Mouse (Mus musculus) right cerebral cortex, postnatal 10 days (tissue): ENCODE results near the gene Hnf4a.
"Not testable (repeated sequence)": the region's sequence is repeated elsewhere in the genome, so short reads cannot be mapped to it uniquely, and the experiment has no call there.

ENCODE experiments used
- DNase-seq, 2 experiments: peaks; one replicate each; pipeline ENCODE4 v3.0.0; 2021; ENCODE audit warnings: low spot score in 2 of 2

The Hnf4a gene

GRCm38 (mm10) chr2:163617874-163618273, 111.3 kb downstream of the Hnf4a start:
- no peak for DNase-seq

DNA sequence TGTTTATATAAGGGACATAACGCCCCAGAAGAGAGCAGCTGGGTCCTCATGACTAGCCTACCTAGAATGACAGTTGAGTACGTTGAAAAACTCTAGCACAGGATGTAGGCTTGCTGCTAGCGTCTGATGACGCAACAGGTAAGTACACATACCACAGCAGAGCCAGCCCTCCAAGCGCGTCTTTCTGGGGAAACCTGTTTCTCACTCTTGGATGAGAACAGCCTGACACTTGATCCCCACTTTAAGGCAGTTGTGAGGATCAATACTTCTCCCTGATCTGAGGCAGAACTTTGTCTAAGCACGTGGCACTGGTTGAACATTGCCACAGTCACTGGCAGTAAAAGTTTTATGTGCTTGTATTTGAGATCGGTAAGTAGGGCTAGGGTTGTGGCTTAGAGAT, 113.8 kb downstream of the Hnf4a start:
- DNase-seq, result no peak

GRCm38 (mm10) chr2:163621401-163621800, 114.8 kb downstream of the Hnf4a start:
- DNase-seq, result not testable (repeated sequence)
